Mouse (Mus musculus): ENCODE data around the gene 2410131K14Rik.

DNA sequence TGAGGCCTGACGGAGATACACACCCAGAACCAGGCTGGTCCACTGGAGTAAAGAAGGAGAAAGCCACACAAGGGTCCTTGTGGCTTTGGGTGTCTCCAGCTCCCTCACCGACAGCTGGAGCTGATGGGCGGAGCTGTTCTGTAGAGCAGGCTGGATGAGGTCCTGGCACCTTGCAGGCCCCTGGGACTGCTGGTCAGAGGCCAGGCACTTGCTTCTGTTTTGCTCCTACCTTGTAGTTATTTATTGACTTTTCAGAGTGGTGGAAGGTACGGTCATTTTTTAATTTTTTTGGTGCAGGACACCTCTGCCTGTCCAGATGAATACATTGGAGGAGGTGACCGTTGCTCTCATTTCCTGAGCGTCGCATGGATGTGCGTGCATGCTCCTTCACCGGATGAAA, 16.2 kb downstream of the 2410131K14Rik start:
- no peak for TF ChIP-seq EP300 (IDR thresholded peaks at IDR 0.05; ENCODE audit: low read depth in 1 of 2, low read length in 2 of 2)
- TF ChIP-seq MYC (IDR thresholded peaks at IDR 0.05; ENCODE audit: low read depth, low read length), result no peak
- no peak for TF ChIP-seq CHD1 (IDR thresholded peaks at IDR 0.05; ENCODE audit: low read depth, low read length)
- TF ChIP-seq ZMIZ1 (IDR thresholded peaks at IDR 0.05; ENCODE audit: low read depth, low read length), result no peak
- TF ChIP-seq POLR2A (IDR thresholded peaks at IDR 0.05; ENCODE audit: control insufficient read depth in 1 of 2, insufficient read depth in 1 of 2, low read depth in 1 of 2, low read length in 2 of 2, poor library complexity in 1 of 2), result no peak
